Mouse (Mus musculus) megakaryocyte, embryonic 14.5 days (primary cell): ENCODE measurements around the gene Wdfy3.

ENCODE experiments used
- FLI1 ChIP-seq: IDR thresholded peaks from 2 replicates; pipeline ENCODE4 v1.6.1; 2012; ENCODE audit warnings: low read length, inconsistent platforms, mixed read lengths
- GATA1 ChIP-seq: IDR thresholded peaks from 3 replicates; pipeline ENCODE4 v1.6.1; 2012; ENCODE audit warnings: mixed read lengths, low read length, inconsistent platforms, borderline replicate concordance

GRCm38 (mm10) chr5:101784787-101785186 is 284.9 kb downstream of the Wdfy3 start:
- TF ChIP-seq FLI1 (no peak), GATA1 (no peak)
